Mouse (Mus musculus) CH12.LX (cell line): ENCODE measurements around the gene Syt1. TPM values are rescaled to one million over a fixed set of nuclear protein-coding genes. Genes with fewer than 3 reads are reported as not detected.

Source experiments
- DNase-seq: peaks from one replicate; pipeline ENCODE4 v3.0.0-alpha.2; 2013; ENCODE audit errors: extremely low read depth
- H3K27ac ChIP-seq: 2 replicates; pipeline ENCODE4 v1.5.1; 2012; ENCODE audit warnings: low read depth, mild to moderate bottlenecking, control low read depth, moderate library complexity; ENCODE audit not compliant: insufficient read depth
- H3K27me3 ChIP-seq: replicated peaks from 2 replicates; pipeline ENCODE3; 2012; ENCODE audit warnings: inconsistent platforms
- H3K36me3 ChIP-seq, 2 experiments: replicated peaks in 1 of 2; 2 replicates each; pipeline versions ENCODE3 to v1.6.1; 2012; ENCODE audit warnings: inconsistent platforms in 1 of 2, low read length in 1 of 2, mild to moderate bottlenecking in 1 of 2, mixed read lengths in 1 of 2, moderate library complexity in 1 of 2; ENCODE audit not compliant: control insufficient read depth in 1 of 2, insufficient read depth in 1 of 2
- H3K4me1 ChIP-seq, 2 experiments: 2 replicates each; pipeline ENCODE4 v1.6.1; 2012; ENCODE audit warnings: inconsistent platforms in 1 of 2, moderate library complexity in 1 of 2; ENCODE audit not compliant: insufficient read depth in 2 of 2, control insufficient read depth in 1 of 2
- H3K4me2 ChIP-seq: 2 replicates; pipeline ENCODE4 v1.6.1; 2012; ENCODE audit warnings: low read depth, mild to moderate bottlenecking, control low read depth; ENCODE audit not compliant: poor library complexity, insufficient read depth, severe bottlenecking
- H3K4me3 ChIP-seq, 3 experiments: fragments of 150-350 bp in 1 of 3; sonication (generic) in 1 of 3; replicated peaks in 1 of 3; 2 replicates each; pipeline versions ENCODE3 to v1.5.1; 2011 to 2012; ENCODE audit warnings: low read depth in 2 of 3, low read length in 2 of 3, mild to moderate bottlenecking in 2 of 3, moderate library complexity in 2 of 3, control low read depth in 1 of 3, improper control_type of control experiment in 1 of 3, inconsistent platforms in 1 of 3, mixed read lengths in 1 of 3; ENCODE audit not compliant: poor library complexity in 1 of 3
- H3K79me2 ChIP-seq: replicated peaks from 2 replicates; pipeline ENCODE4 v1.6.1; 2012; ENCODE audit warnings: mild to moderate bottlenecking, moderate library complexity; ENCODE audit not compliant: control insufficient read depth, poor library complexity, insufficient read depth, severe bottlenecking; ENCODE audit errors: extremely low read depth
- H3K9ac ChIP-seq: 2 replicates; pipeline ENCODE4 v1.6.1; 2012; ENCODE audit warnings: low read depth, mild to moderate bottlenecking, control low read depth, moderate library complexity; ENCODE audit not compliant: insufficient read depth
- H3K9me3 ChIP-seq: replicated peaks from 2 replicates; pipeline ENCODE3; 2012; ENCODE audit warnings: low read length, inconsistent platforms, mixed read lengths
- CHD2 ChIP-seq: IDR thresholded peaks from 2 replicates; pipeline ENCODE4 v1.6.1; 2011; ENCODE audit warnings: low read length, improper control_type of control experiment
- ETS1 ChIP-seq: conservative IDR thresholded peaks from 2 replicates; pipeline ENCODE4 v1.6.1; 2012; ENCODE audit warnings: low read depth, mild to moderate bottlenecking, inconsistent platforms, low read length, improper control_type of control experiment, moderate library complexity
- IRF4 ChIP-seq: IDR thresholded peaks from 2 replicates; pipeline ENCODE4 v1.6.1; 2014; ENCODE audit warnings: low read depth, mild to moderate bottlenecking, inconsistent platforms, low read length, improper control_type of control experiment
- JUN ChIP-seq: IDR thresholded peaks from 2 replicates; pipeline ENCODE4 v1.6.1; 2011; ENCODE audit warnings: low read depth, mild to moderate bottlenecking, low read length, improper control_type of control experiment, moderate library complexity; ENCODE audit not compliant: insufficient read depth
- JUND ChIP-seq: conservative IDR thresholded peaks from 2 replicates; pipeline ENCODE4 v1.6.1; 2011; ENCODE audit warnings: low read depth, low read length, improper control_type of control experiment
- MAFK ChIP-seq: IDR thresholded peaks from 2 replicates; pipeline ENCODE4 v1.6.1; 2011; ENCODE audit warnings: low read length, improper control_type of control experiment; ENCODE audit not compliant: insufficient replicate concordance
- MAZ ChIP-seq: IDR thresholded peaks from 2 replicates; pipeline ENCODE4 v1.6.1; 2012; ENCODE audit warnings: low read depth, mild to moderate bottlenecking, inconsistent platforms, low read length, improper control_type of control experiment, moderate library complexity
- MYC ChIP-seq: IDR thresholded peaks from 2 replicates; pipeline ENCODE4 v1.6.1; 2011; ENCODE audit warnings: low read depth, mild to moderate bottlenecking, improper control_type of control experiment, low read length
- NELFE ChIP-seq: IDR thresholded peaks from 2 replicates; pipeline ENCODE4 v1.6.1; 2011; ENCODE audit warnings: low read depth, low read length, improper control_type of control experiment
- NRF1 ChIP-seq: IDR thresholded peaks from 2 replicates; pipeline ENCODE4 v1.6.1; 2014; ENCODE audit warnings: low read depth, mild to moderate bottlenecking, inconsistent platforms, low read length, improper control_type of control experiment, moderate library complexity
- POLR2AphosphoS2 ChIP-seq: IDR thresholded peaks from 2 replicates; pipeline ENCODE4 v1.6.1; 2011; ENCODE audit warnings: low read depth, low read length, improper control_type of control experiment
- RAD21 ChIP-seq: IDR thresholded peaks from 2 replicates; pipeline ENCODE4 v1.6.1; 2011; ENCODE audit warnings: low read depth, mild to moderate bottlenecking, low read length, improper control_type of control experiment, moderate library complexity
- RCOR1 ChIP-seq: conservative IDR thresholded peaks from 2 replicates; pipeline ENCODE4 v1.6.1; 2012; ENCODE audit warnings: low read depth, mild to moderate bottlenecking, inconsistent platforms, low read length, improper control_type of control experiment
- SIN3A ChIP-seq: IDR thresholded peaks from 2 replicates; pipeline ENCODE4 v1.6.1; 2012; ENCODE audit warnings: low read length, improper control_type of control experiment, inconsistent platforms
- SMC3 ChIP-seq: IDR thresholded peaks from 2 replicates; pipeline ENCODE4 v1.6.1; 2011; ENCODE audit warnings: low read depth, low read length, improper control_type of control experiment
- TBP ChIP-seq: conservative IDR thresholded peaks from 2 replicates; pipeline ENCODE4 v1.6.1; 2011; ENCODE audit warnings: low read depth, low read length, improper control_type of control experiment
- TCF12 ChIP-seq: IDR thresholded peaks from 2 replicates; pipeline ENCODE4 v1.6.1; 2014; ENCODE audit warnings: low read depth, mild to moderate bottlenecking, inconsistent platforms, low read length, improper control_type of control experiment
- USF1 ChIP-seq: IDR thresholded peaks from 2 replicates; pipeline ENCODE4 v1.6.1; 2014; ENCODE audit warnings: low read depth, mild to moderate bottlenecking, inconsistent platforms, low read length, improper control_type of control experiment
- USF2 ChIP-seq: conservative IDR thresholded peaks from 2 replicates; pipeline ENCODE4 v1.6.1; 2011; ENCODE audit warnings: low read depth, low read length, improper control_type of control experiment
- ZC3H11A ChIP-seq: IDR thresholded peaks from 2 replicates; pipeline ENCODE4 v1.6.1; 2012; ENCODE audit warnings: low read depth, mild to moderate bottlenecking, inconsistent platforms, low read length, improper control_type of control experiment
- dilution Hi-C: fragments of 300-500 bp; cut with MboI; formaldehyde crosslinking; loops from 2 replicates; pipeline ENCODE4 v1.14.3; 2020; ENCODE audit warnings: low sequenced_read_pairs; ENCODE audit not compliant: extremely low pct_unique_long_range_greater_than_20kb, extremely low pct_ligation_motif_present
- in situ Hi-C: fragments of 300-500 bp; cut with MboI; formaldehyde crosslinking; loops from 3 replicates; pipeline ENCODE4 v1.14.3; 2019; ENCODE audit warnings: low sequenced_read_pairs, low pct_ligation_motif_present, low pct_unique_long_range_greater_than_20kb, mixed read lengths
- polyA plus RNA-seq: library from polyadenylated mRNA; unstranded; fragments of >175 nt; gene quantifications from 2 replicates; pipeline ENCODE4 v1.2.1, GENCODE M21; 2012; ENCODE audit warnings: low read depth; ENCODE audit not compliant: insufficient read length
- total RNA-seq, 2 experiments: library from RNA; depleted of rRNA; stranded (reverse); fragments of 300-350 nt in 1 of 2; fragments of >200 nt in 1 of 2; gene quantifications; 2 replicates each; pipeline ENCODE4 v1.2.3; 2012 to 2014

Gene Syt1
- total and polyA plus RNA-seq, 3 experiments: not detected

DNA sequence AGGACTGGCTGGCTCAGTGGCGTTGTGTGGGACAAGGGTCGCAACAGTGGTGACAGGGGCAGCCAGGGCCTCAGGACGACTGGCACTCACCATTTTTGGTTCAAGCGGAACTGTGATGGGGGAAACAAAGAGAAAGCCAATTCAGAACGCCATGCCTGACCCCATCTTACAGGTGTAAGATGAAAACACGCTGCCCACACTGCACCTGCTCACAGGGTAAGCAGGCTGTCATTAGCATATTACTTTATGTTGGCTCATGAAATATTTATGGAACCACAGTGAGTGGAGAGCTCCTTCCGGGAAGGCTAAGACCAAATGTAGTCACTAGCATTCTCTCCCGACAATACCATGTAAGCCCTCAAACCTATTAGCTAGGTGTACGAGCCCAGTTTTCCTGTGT is 319.8 kb downstream of the Syt1 start:
- in situ Hi-C loops: no loop called here

DNA sequence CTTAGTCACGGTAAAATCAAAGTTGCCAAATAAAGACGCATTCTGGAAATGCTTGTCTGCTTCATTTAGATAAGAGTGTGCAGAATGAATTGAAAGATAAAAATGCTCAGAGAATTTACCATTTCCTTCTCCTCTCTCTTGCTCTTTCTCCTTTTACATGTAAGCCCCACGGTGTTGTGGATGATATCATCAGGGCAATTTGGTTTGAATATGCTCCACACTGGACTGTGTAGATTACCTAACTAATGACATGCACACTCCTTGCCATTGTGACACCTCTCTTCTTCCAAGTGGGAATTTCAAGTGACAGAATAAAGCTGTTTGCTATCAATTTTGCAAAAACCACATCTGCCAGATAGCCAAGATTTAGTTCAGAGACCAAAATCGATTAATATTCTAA is 324.1 kb downstream of the Syt1 start:
- Histone ChIP-seq H3K27me3 (no peaks in the 10 kb centered on the region), H3K4me2 (no peak overlapping the region), H3K79me2 (no peaks in the 10 kb centered on the region), H3K9ac (no peak overlapping the region), H3K27ac (no peak overlapping the region), H3K4me1 (no peaks in the 10 kb centered on the region), H3K9me3 (no peaks in the 10 kb centered on the region), H3K36me3 (no peaks in the 10 kb centered on the region), H3K4me3 (no peak overlapping the region)
- in situ Hi-C loops (no loop called here), dilution Hi-C loops (no loop called here)
- no peak for TF ChIP-seq POLR2AphosphoS2
- TF ChIP-seq MAZ: no peak
- no peak for DNase-seq

More for the DNA sequence above, 319.8 kb downstream of the Syt1 start:
- H3K36me3 ChIP-seq: no peaks in the 10 kb centered on the region
- no peaks in the 10 kb centered on the region for H3K27me3 ChIP-seq
- H3K9ac ChIP-seq: no peak overlapping the region
- no peaks in the 10 kb centered on the region for H3K4me1 ChIP-seq
- H3K9me3 ChIP-seq: no peaks in the 10 kb centered on the region
- TF ChIP-seq MYC (no peak), MAFK (no peak), USF2 (no peak), RCOR1 (no peak), IRF4 (no peak), TCF12 (no peak), NRF1 (no peak), NELFE (no peak), JUND (no peak), SIN3A (no peak), RAD21 (no peak), SMC3 (no peak), POLR2AphosphoS2 (no peak), CHD2 (no peak), USF1 (no peak), JUN (no peak), ZC3H11A (no peak), TBP (no peak), ETS1 (no peak)
- H3K4me3 ChIP-seq: no peak overlapping the region
- H3K27ac ChIP-seq: no peak overlapping the region
- dilution Hi-C loops: no loop called here
- H3K79me2 ChIP-seq: no peaks in the 10 kb centered on the region
- no peak overlapping the region for H3K4me2 ChIP-seq
- no peak for DNase-seq
